Mouse (Mus musculus): Measurements from ENCODE around the gene Gm43518. TPM values are rescaled to one million over a fixed set of nuclear protein-coding genes. Genes with fewer than 3 reads are reported as not detected.

Gm43518 gene
- polyA plus RNA-seq, 1 experiment from 2014 or later, result 3.4 TPM

GRCm38 (mm10) chr5:123938479-123938878, 11.3 kb downstream of the Gm43518 start:
- ATAC-seq (ENCODE audit: low FRiP score), result no peak
- Histone ChIP-seq H3K9me3 (no peaks in the 10 kb centered on the region), H3K4me2 (no peak overlapping the region), H3K27ac (no peak overlapping the region), H3K4me1 (no peaks in the 10 kb centered on the region), H3K27me3 (0 out of 2 replicates have a peak, but pooled peaks cover 4% of the 10 kb centered on the region), H3K36me3 (replicated peaks) (no peaks in the 10 kb centered on the region), H3K9ac (no peak overlapping the region), H3K4me3 (replicated peaks) (no peak overlapping the region)
- WGBS, result 93% methylated on average over 5 of the region's 5 CpGs

DNA sequence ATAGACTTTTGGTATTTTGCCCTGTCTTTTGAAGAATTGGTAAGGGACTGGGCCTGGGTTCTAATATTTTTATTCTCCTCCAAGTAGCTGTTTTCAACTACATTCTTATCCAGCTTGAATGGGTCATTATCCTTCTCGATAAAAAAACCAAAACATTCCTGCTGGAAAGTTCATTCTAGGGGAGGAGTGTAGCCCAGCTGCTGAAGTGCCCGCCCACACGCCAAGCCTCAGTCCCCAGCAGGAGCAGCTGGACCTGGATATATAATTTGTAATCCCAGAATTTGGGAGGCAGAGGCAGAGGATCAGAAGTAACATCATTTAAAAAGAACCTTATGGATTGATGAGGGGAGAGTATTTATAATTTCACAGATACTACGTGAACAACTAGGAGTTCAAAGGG, 19.3 kb downstream of the Gm43518 start:
- Histone ChIP-seq H3K4me3 (replicated peaks) (no peak overlapping the region), H3K27ac (no peak overlapping the region), H3K9ac (no peak overlapping the region), H3K27me3 (no peaks in the 10 kb centered on the region), H3K36me3 (replicated peaks) (no peaks in the 10 kb centered on the region), H3K9me3 (no peaks in the 10 kb centered on the region), H3K4me2 (no peak overlapping the region), H3K4me1 (no peaks in the 10 kb centered on the region; the same call in 1 of the 2 replicates)
- 66% methylated on average over 4 of the region's 4 CpGs for WGBS
- ATAC-seq (ENCODE audit: low FRiP score), result no peak

DNA sequence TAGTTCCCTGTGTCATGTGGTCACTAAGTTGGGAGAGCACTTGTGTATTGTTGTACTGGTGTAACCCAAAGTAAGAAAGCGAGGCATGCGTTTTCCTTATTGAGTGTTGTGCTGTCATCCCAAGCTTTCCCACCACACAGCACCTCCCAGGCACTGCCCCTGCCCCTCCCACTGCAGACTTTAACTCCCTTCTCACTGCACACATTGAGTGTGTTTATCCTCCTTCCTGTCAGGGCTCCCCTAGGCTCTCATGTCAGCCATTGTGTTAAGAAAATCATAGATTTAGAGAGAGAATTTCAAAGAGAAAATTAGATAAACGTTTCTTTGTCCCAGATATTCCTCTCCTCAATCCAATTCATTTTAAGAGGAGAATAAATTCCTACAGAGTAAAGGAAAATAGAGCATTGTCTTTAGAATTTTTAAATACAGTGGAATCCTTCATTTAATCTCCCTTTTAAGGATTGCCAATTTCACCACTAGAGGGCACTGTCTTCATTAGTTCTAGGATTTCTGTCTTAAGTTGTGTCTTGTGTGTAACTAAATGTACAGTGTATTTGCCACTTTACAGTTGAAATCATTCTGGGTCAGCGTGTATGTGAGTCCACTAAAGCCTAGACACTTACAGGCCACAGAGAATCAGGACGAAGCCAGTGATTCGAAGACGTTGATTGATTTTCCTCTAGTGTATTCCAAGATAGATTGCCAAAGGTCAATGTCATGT, 20.0 kb downstream of the Gm43518 start:
- no peaks in the 10 kb centered on the region for H3K9me3 ChIP-seq
- H3K4me2 ChIP-seq, result no peak overlapping the region
- no peak overlapping the region for H3K27ac ChIP-seq
- H3K4me1 ChIP-seq, result no peaks in the 10 kb centered on the region; the same call in 1 of the 2 replicates
- 55% methylated on average over 7 of the region's 7 CpGs for WGBS
- H3K9ac ChIP-seq, result no peak overlapping the region
- no peaks in the 10 kb centered on the region for H3K27me3 ChIP-seq
- ATAC-seq (ENCODE audit: low FRiP score), result no peak
- H3K4me3 ChIP-seq (replicated peaks), result no peak overlapping the region
- H3K36me3 ChIP-seq (replicated peaks), result no peaks in the 10 kb centered on the region

DNA sequence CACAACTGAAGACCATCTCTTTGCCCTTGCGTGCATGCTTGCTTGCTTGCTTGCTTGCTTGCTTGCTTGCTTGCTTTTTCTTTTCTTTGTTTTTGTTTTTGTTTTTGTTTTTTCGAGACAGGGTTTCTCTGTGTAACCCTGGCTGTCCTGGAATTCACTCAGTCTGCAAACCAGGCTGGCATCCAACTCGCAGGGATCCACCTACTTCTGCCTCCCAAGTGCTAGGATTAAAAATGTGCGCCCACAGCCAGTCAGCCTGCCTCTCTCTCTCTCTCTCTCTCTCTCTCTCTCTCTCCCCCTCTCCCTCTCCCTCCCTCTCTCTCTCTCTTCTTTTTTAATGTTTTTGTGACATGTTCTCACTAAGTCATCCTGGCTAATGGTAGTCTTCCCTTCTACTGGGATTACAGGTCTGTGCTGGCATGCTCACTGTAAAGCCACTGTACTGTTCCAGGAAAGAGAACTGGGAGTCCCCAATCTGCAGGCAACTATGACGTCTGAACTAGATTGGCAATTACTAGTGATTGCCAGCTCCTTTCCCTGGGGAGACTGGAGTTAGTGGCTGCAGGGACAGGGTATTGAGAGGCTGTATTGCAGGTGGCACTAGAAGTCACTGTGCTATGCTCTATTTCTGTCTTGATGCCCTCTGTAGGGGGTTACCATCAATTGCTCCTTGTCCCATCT, 25.3 kb downstream of the Gm43518 start:
- Histone ChIP-seq H3K4me1 (no peaks in the 10 kb centered on the region), H3K9ac (no peak overlapping the region), H3K27ac (no peak overlapping the region), H3K36me3 (replicated peaks) (no peaks in the 10 kb centered on the region), H3K4me2 (no peak overlapping the region), H3K4me3 (replicated peaks) (no peak overlapping the region), H3K9me3 (no peaks in the 10 kb centered on the region), H3K27me3 (no peaks in the 10 kb centered on the region)
- ATAC-seq (ENCODE audit: low FRiP score), result no peak
- 63% methylated on average over 5 of the region's 5 CpGs for WGBS

GRCm38 (mm10) chr5:123957213-123957612, 30.0 kb downstream of the Gm43518 start:
- ATAC-seq (ENCODE audit: low FRiP score), result no peak
- Histone ChIP-seq H3K9ac (no peak overlapping the region), H3K4me1 (no peaks in the 10 kb centered on the region), H3K36me3 (replicated peaks) (no peaks in the 10 kb centered on the region), H3K9me3 (no peaks in the 10 kb centered on the region), H3K4me3 (replicated peaks) (no peak overlapping the region), H3K4me2 (no peak overlapping the region), H3K27ac (no peak overlapping the region), H3K27me3 (no peaks in the 10 kb centered on the region)
- WGBS, result 86% methylated on average over 8 of the region's 8 CpGs

DNA sequence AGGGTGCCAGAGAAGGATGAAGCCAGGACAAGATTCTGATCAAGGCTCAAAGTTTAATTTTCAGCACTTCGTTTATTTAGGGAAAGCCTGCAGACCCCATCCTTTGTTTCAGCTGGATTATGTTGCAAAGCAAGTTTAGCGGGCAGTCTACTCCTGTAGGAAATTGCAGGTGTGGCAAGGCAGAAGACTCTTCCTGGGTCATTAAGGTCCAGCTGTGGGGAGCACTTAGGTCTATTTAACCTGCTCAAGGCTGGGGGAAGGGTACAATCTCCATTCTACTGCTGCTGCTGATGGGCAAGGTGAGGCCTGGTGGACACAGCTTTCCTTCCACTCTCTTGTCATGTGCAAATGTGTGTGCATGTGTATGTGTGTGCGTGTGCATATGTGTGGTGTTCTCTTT, 31.8 kb downstream of the Gm43518 start:
- Histone ChIP-seq H3K27me3 (no peaks in the 10 kb centered on the region), H3K4me1 (no peaks in the 10 kb centered on the region), H3K4me3 (replicated peaks) (no peak overlapping the region), H3K4me2 (no peak overlapping the region), H3K27ac (no peak overlapping the region), H3K9me3 (no peaks in the 10 kb centered on the region), H3K9ac (no peak overlapping the region), H3K36me3 (replicated peaks) (no peaks in the 10 kb centered on the region)
- 73% methylated on average over 3 of the region's 3 CpGs for WGBS
- no peak for ATAC-seq (ENCODE audit: low FRiP score)

DNA sequence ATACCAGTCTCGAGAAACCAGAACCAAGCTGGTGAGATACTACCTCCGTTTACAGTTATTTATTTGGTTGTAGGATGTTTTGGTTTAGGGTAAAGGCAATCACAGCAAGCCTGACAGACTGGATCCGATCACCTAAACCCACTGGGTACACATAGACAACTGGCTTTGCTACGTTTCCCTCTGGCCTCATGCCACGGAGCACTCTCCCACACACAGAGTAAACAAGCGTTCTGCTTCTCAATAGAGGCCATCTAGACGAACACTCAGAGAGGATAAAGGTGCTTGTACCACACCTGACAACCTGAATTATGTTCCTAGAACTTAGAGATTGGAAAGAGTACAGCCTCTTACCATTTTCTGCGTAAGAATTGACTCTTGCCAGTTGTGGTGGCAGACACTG, 32.9 kb downstream of the Gm43518 start:
- Histone ChIP-seq H3K9ac (no peak overlapping the region), H3K4me2 (no peak overlapping the region), H3K27ac (no peak overlapping the region), H3K4me1 (no peaks in the 10 kb centered on the region), H3K27me3 (no peaks in the 10 kb centered on the region), H3K9me3 (no peaks in the 10 kb centered on the region), H3K36me3 (replicated peaks) (no peaks in the 10 kb centered on the region), H3K4me3 (replicated peaks) (no peak overlapping the region)
- WGBS, result 86% methylated on average over 8 of the region's 8 CpGs
- ATAC-seq (ENCODE audit: low FRiP score), result no peak

GRCm38 (mm10) chr5:123961046-123961445, 33.8 kb downstream of the Gm43518 start:
- ATAC-seq (ENCODE audit: low FRiP score), result no peak
- Histone ChIP-seq H3K27me3 (no peaks in the 10 kb centered on the region), H3K9me3 (no peaks in the 10 kb centered on the region), H3K27ac (no peak overlapping the region), H3K4me2 (no peak overlapping the region), H3K4me1 (no peaks in the 10 kb centered on the region), H3K9ac (no peak overlapping the region), H3K36me3 (replicated peaks) (no peaks in the 10 kb centered on the region), H3K4me3 (replicated peaks) (no peak overlapping the region)
- WGBS, result 89% methylated on average over 11 of the region's 12 CpGs

- Histone ChIP-seq H3K9me3 (no peaks in the 10 kb centered on the region), H3K9ac (no peak overlapping the region), H3K4me3 (replicated peaks) (no peak overlapping the region), H3K27ac (no peak overlapping the region), H3K27me3 (no peaks in the 10 kb centered on the region), H3K4me1 (no peaks in the 10 kb centered on the region), H3K36me3 (replicated peaks) (no peaks in the 10 kb centered on the region), H3K4me2 (no peak overlapping the region)
- 95% methylated on average over 4 of the region's 4 CpGs for WGBS
- ATAC-seq (ENCODE audit: low FRiP score), result no peak
Observed at GRCm38 (mm10) chr5:123964208-123964607, 37.0 kb downstream of the Gm43518 start.

GRCm38 (mm10) chr5:123966759-123967158, 39.5 kb downstream of the Gm43518 start:
- Histone ChIP-seq H3K4me2 (no peak overlapping the region), H3K4me1 (no peaks in the 10 kb centered on the region), H3K9ac (no peak overlapping the region), H3K36me3 (replicated peaks) (no peaks in the 10 kb centered on the region), H3K9me3 (no peaks in the 10 kb centered on the region), H3K27ac (no peak overlapping the region), H3K27me3 (peaks cover 5% of the 10 kb centered on the region; the same call in 1 of the 2 replicates), H3K4me3 (replicated peaks) (no peak overlapping the region)
- WGBS, result 90% methylated on average over 2 of the region's 2 CpGs
- no peak for ATAC-seq (ENCODE audit: low FRiP score)

DNA sequence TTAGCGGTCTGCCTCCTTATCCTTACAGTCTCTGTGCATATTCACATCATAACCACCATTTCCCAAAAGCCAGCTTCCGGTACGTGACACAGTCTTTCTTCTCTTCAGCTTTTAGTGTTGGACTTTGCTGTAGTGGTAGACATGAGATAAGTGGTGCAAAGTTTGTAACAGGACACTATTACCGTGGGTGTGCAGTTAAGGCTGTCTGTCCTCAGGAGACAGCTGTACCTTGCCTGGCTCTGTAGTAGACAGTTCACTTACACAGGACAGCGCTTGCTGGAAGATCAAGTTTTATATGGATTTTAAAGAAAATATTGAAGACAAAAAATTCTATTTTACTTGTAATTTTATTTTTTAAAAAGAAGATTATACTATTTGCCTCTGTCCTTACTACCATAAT, 41.2 kb downstream of the Gm43518 start:
- H3K27me3 ChIP-seq, result peaks cover 16% of the 10 kb centered on the region
- H3K9ac ChIP-seq, result no peak overlapping the region
- no peaks in the 10 kb centered on the region for H3K36me3 ChIP-seq (replicated peaks)
- no peak overlapping the region for H3K4me3 ChIP-seq (replicated peaks)
- H3K9me3 ChIP-seq, result no peaks in the 10 kb centered on the region
- peaks cover 5% of the 10 kb centered on the region for H3K4me1 ChIP-seq
- WGBS, result 92% methylated on average over 5 of the region's 5 CpGs
- no peak overlapping the region for H3K27ac ChIP-seq
- no peak overlapping the region for H3K4me2 ChIP-seq
- ATAC-seq (ENCODE audit: low FRiP score), result no peak

DNA sequence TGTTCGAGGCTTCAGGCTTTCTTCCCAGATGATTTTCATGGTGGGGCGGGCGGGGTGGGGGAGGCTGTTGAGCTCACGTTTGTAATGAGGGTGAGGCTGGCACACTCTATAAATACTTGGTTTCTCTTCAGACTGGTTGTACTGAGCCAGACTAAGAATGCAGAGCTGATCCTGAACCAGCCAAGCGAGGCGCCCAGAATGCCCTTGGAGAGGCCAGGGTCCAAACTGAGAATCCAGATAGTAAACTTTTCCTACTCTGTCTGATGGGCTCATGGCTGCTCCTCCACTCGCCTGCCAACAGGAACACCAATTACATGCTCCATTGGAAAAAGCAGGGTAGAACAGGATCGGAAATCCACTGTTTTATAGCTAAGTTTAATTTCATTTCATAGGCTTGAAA, 42.0 kb downstream of the Gm43518 start:
- Histone ChIP-seq H3K36me3 (replicated peaks) (no peaks in the 10 kb centered on the region), H3K9ac (no peak overlapping the region), H3K27ac (no peak overlapping the region), H3K4me3 (replicated peaks) (no peak overlapping the region), H3K9me3 (no peaks in the 10 kb centered on the region), H3K27me3 (peaks cover 17% of the 10 kb centered on the region), H3K4me2 (no peak overlapping the region), H3K4me1 (peaks cover 6% of the 10 kb centered on the region)
- ATAC-seq (ENCODE audit: low FRiP score), result no peak
- 68% methylated on average over 8 of the region's 8 CpGs for WGBS

DNA sequence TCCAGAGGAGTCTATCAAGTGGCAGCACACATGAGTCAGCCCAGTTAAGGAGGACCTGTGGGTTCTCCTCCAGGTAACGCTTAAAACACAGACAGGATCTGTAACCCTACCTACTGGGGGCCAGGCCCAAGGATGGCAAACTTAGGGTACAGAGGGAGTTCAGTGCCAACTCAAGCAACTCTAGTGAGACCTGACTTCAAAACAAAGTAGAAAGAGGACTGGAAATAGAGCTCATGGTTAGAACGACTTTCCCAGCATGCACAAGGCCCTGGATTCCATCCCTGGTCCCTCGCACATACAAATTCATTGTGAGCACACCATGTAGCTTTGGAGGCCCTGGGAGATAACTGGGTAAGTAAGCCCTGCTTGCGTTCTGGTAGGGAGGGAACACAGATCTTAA, 43.4 kb downstream of the Gm43518 start:
- H3K4me3 ChIP-seq (replicated peaks), result no peak overlapping the region
- no peak overlapping the region for H3K27ac ChIP-seq
- H3K9me3 ChIP-seq, result no peaks in the 10 kb centered on the region
- no peak for ATAC-seq (ENCODE audit: low FRiP score)
- no peak overlapping the region for H3K4me2 ChIP-seq
- no peaks in the 10 kb centered on the region for H3K36me3 ChIP-seq (replicated peaks)
- H3K27me3 ChIP-seq, result peaks cover 27% of the 10 kb centered on the region
- 89% methylated on average over 4 of the region's 4 CpGs for WGBS
- H3K9ac ChIP-seq, result no peak overlapping the region
- peaks cover 13% of the 10 kb centered on the region for H3K4me1 ChIP-seq

Measured in forebrain, embryonic 12.5 days (tissue).